Mouse (Mus musculus) kidney, adult 11 months (tissue): ENCODE measurements at regions not wholly inside any gene's neighbourhood (a gene's known extent, or its start where the extent isn't known, plus 50 kb on each side); places are given as distances from the start of the nearest gene placed in this dataset.

Experiments
- DNase-seq: peaks from one replicate; pipeline ENCODE4 v3.0.0; 2022

GRCm38 (mm10) chr5:64663766-64664165, 139.4 kb upstream of the Klf3 start:
- DNase-seq: peak; percentile 19

DNA sequence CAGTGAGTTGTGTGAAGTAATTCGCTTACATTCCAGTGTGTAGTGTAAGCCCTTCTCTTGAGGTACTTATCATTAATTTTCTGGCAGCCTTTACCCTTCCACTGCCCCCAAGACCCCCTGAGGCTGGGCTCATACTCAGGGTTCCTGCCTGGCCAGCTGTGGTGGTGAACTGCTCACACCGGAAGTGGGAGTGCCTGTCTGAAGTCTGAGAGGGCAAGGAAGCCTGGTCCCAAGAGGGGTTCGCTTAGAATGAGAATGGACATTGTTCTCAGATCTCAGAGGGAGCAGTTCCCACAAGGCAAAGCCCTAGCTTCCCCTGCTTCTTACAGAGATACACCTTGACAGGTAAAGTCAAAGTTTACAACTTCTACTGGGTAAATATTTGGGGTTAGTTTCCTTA, 138.1 kb upstream of the Klf3 start:
- no peak for DNase-seq

GRCm38 (mm10) chr5:64666256-64666655, 136.9 kb upstream of the Klf3 start:
- peak; percentile 46 for DNase-seq

- peak; percentile 31 for DNase-seq
Observed at GRCm38 (mm10) chr5:64667053-64667452, 136.1 kb upstream of the Klf3 start.

GRCm38 (mm10) chr5:64673861-64674260, 129.3 kb upstream of the Klf3 start:
- DNase-seq: peak; percentile 27

GRCm38 (mm10) chr5:64676214-64676945, 126.8 kb upstream of the Klf3 start:
- no peak for DNase-seq

DNA sequence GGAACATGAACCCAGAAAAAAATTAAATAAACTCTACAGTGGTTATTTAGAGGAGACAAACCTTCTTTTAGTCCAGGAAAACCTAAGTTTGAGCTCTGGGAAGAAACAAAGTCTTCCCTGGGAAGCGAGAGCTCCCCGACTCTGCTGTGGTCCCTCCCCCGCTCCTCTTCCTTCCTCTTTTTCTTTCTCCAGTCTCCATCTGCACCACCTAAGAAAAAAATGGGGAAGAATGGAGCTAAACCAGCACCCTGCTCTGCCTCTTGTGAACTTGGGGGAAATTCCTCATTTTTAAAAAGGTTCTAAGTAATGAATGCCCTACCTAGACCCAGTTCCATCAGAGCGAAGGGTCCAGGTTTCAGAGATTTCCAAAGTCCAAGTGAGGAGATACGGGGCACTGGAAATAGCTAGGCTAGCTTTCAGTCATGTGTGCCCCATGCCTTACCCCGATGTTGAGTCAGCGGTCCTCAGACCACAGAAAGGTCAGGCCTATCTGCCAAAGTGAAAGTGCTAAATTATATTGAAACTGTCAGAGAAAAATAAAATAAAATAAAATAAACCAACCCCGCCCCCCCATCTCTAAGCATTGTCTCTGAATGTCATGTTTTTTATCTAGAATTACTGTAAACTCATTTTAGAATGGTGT, 126.1 kb upstream of the Klf3 start:
- DNase-seq: peak; percentile 46

- DNase-seq: no peak
Observed at GRCm38 (mm10) chr5:64678706-64679105, 124.5 kb upstream of the Klf3 start.

DNA sequence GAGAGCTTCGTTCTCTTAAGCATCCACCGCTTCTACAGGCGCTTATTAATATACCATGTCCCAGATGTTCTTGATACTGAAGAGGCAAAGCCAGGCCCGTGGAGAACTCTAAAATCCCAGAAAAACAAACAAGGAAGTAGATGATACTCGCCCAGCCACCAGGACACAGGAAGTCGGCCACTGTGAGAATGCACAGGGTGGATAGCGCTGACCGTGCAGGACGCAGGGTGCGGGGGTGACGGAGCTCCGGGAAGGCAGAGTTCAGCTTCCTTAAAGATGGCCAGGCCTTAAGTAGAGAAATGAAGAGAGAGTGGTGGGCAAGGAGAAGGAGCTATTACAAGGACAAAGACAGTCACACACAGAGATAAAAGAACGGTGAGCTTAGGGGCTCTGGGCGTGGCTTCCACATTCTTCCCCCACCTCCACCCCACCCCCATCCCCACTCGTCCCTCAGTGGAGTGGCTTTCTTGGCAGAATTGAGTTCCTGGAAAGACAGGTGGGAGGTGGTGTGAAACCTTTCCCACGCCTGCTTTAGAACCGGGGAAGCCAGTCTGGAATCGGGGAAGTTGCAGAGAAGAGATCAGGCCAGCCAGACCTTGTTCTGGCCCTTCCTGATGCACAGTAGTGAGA, 123.1 kb upstream of the Klf3 start:
- no peak for DNase-seq

DNA sequence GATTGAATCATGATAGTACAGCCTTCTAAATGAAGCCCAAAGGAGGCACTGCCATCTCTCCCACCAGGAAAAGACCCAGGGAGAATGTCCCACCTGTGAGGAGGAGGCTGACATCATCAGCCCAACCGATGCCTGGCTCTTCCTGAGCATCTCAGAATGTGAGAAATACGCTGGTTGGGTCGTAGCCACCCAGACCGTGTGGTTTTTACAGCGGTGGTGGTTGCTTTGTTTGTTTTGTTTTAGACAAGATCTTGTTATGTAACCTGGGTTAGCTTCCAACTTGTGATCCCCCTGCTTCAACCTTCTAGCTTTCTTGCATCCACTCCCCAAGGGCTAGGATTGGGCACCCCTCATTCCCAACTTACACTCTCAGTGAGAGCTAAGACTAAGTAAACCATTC, 122.0 kb upstream of the Klf3 start:
- no peak for DNase-seq

DNA sequence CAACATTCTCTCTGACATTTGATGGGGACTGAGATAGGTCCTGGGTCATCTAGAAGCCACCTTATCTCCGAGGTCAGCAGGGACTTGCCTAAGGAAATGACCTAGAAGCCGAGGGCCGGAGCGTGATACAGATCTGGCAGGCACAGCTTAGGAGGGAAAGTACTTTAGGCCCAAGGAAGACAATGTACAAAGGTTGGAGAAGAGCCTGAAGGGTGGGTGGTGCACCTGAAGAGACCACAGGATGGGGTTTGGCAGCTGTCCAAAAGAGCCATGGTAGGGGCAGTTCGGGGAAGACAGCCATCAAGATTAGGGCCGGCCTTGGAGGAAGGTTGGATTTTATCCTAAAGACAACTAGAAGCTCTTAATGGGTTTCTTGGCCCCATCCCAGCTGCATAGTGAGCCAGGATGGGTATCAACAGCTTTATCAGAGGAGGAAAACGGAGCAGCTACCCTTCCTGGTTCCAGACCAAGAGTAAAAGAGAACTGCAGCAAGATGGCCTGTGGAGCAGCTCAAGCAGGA, 120.8 kb upstream of the Klf3 start:
- DNase-seq: peak; percentile 51

DNA sequence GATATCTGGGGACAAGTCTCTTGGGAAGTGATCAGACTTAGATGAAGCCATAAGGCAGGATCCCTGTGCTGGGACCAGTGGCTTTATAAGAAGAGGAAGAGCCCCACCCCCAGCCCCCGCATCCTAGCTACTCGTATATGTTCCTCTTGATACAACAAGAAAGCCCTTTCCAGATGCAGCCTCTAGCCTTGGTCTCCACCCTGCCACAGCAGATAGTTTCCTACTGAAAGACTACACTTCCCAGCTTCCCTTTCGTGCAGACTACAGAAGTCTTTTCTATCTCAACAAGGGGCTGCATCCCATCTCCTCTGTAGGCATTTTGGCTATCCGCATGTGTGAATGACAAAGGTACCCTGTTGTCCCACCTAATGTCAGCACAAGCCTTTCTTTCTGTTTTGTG, 119.8 kb upstream of the Klf3 start:
- no peak for DNase-seq

GRCm38 (mm10) chr5:64684275-64684674, 118.9 kb upstream of the Klf3 start:
- DNase-seq: no peak

- no peak for DNase-seq
Observed at GRCm38 (mm10) chr5:64690148-64690547, 113.0 kb upstream of the Klf3 start.

- no peak for DNase-seq
Observed at GRCm38 (mm10) chr5:64691406-64692100, 111.6 kb upstream of the Klf3 start.

- DNase-seq: no peak
Observed at GRCm38 (mm10) chr5:64692335-64692734, 110.9 kb upstream of the Klf3 start.

DNA sequence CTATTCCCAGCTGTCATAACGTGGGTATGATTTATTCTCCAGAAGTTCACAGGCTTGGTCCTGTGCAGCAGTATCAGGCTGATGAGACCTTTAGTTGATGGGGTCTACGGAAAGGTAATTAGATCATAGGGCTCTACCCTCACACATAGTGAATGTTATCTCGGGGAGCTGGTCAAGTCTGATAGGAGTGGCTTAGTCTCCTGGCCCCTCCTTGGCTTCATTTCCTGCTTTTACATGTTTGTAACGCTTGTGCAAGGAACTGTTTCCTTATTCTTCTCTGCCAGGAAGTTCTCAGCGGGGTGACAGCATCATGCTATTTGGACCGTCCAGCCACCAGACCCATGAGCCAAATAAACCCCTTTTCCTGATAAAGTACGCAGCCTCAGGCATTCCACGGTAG, 109.6 kb upstream of the Klf3 start:
- no peak for DNase-seq

- DNase-seq: no peak
Observed at GRCm38 (mm10) chr5:64694606-64695005, 108.6 kb upstream of the Klf3 start.

DNA sequence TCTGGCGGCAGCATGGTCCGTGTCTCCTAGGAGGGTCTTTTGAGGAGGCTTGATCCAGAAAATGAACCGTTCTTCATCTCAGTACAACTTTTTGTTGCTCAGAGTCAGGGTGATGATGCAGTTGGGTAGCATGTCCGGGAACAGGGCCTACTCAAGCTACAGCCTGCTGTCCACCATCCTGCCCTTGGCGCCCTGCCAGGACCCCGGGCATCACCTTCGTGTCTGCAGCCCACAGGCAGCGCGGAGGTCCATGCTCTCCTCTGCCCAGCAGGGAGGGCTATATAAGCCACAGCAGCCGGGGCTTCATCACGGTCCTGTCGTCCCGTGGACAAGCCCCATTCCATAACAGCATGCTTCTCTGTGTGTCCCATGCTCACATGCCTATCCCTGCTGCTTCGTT, 107.1 kb upstream of the Klf3 start:
- DNase-seq: no peak

DNA sequence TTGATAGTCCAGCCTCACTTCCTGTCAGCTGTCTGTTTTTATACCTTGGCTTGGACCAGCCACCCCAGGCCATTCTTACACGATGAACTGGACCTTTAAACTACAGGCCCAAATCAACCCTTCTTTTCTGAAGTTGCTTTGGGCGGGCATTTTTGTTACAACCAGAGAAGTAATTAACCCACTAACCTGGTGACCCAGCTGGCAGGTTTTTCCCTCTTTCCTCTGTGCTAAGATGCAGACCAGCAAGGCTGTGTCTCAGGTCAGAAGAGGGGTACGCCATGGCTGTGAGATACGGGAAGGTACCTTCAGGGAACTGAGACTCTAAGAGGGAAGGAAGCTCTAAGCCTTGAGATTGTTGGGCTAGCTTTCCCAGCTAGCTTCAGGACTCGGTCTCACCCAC, 105.7 kb upstream of the Klf3 start:
- peak; percentile 38 for DNase-seq

GRCm38 (mm10) chr5:64698458-64699116, 104.6 kb upstream of the Klf3 start:
- no peak for DNase-seq

GRCm38 (mm10) chr5:64700030-64700429, 103.2 kb upstream of the Klf3 start:
- no peak for DNase-seq
